Mouse (Mus musculus) thymus, postnatal 36 days (tissue): ENCODE results near the gene Nckap5.
"Not testable (repeated sequence)": the region's sequence is repeated elsewhere in the genome, so short reads cannot be mapped to it uniquely, and the experiment has no call there.

ENCODE experiments used
- DNase-seq, 2 experiments: peaks; one replicate each; pipeline ENCODE4 v3.0.0; 2022; ENCODE audit warnings: mixed read lengths in 2 of 2

Nckap5 gene

DNA sequence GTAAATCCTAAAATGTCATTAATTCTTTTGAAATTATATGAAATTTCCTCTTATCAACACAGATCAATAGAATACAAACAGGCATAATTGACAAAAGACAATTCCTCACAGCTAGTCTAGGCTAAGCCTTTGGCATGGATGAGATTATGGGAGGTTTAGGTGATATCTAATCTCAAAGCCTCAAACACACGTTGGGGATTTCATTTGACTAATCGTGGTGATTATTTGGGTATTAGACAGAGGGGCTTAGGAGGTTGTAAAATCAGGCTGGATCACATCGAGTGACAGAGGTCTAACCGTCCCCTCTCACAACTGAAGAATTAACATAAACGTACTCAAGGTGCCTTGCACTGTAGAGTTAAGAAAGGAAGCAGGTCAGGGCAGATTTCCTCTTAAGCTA lies 674.8 kb downstream of the Nckap5 start:
- no peak for DNase-seq

DNA sequence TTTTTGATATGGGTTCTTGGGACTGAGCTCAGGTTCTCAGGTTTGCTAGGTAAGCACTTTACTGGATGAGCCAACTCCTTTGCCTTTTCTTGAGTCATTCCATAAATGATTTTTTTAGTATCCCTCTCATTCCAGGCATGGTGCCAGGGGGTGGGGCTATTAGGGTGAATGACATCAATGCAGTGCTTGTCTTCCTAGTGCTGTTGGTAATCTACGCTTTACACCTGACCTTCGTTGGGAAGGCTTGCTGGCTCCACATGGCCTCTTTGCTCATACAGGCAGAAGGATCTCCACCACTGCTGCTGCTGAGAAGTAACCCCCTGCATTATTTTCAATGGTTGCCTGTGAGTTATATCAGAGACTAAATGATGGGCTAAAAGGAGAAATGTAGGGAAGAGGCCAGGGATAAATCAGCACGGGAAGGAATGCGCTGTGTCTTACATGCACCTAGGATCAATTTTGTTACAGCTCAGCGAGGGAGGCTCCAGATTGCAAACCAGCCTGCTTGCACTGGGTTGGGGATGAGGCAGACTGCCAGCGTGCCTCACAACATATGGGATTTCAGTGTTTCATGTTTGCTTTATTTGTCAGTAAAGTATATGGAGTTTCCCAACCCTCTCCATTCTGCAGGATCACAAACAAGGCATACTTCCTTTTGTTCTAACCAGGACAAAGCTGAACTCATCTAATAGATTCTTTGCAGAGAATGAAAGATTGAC lies 676.9 kb downstream of the Nckap5 start:
- no peak for DNase-seq

DNA sequence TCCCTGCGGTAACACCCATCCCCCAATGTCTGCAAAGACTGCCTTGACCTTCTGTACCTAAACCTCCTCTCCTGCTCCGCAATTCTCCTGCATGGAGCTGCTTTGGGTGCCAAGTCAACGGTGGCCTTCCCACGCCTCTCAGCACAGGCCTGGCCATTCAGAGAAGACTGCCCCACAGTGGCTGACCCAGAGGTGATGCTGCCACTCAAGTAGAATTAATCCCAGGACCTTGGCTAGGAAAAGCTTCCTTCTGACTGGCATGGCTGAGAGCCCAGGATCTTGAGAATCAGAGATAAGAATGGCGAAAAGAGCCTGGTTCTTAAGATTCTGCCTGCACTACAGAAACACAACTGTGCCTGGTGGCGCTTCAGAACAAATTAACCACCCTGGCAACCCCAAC lies 678.4 kb downstream of the Nckap5 start:
- DNase-seq, result no peak

DNA sequence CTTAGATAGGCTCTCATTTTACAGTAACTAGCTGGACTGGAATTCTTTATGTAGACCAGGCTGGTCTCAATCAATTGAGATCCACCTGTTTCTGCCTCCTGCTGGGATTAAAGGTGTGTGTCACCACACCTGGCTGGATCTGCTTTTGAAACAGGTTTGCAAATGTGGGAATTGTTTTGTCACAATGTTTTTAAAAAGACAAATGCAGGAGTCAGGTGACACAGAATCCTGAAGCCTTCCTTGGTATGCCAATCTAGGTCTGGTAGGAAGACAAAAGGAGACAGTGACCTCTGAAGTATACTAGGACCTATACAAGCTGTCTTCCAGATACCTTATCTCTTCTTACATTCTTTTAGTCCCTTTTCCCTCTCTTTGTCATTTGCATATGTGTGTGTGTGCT lies 680.6 kb downstream of the Nckap5 start:
- DNase-seq, result no peak

DNA sequence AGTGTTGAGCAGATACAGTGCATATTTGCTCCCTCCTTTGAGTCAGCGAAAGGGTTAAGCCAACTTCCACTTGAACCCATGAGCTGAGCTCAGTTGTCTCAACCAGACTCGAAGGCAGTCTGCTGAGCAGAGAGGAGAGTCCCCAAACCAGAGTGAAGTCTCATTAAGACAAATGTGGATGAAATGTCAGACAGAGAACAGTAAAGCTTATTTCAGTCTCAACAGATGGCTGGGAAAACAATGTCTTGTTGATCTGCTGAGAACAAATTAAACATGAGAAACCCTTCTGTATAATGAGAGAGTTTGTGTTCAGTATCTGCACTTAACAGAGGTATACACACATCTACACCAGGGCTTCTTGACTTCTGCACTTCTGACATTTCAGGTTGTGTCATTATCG lies 694.9 kb downstream of the Nckap5 start:
- no peak for DNase-seq

DNA sequence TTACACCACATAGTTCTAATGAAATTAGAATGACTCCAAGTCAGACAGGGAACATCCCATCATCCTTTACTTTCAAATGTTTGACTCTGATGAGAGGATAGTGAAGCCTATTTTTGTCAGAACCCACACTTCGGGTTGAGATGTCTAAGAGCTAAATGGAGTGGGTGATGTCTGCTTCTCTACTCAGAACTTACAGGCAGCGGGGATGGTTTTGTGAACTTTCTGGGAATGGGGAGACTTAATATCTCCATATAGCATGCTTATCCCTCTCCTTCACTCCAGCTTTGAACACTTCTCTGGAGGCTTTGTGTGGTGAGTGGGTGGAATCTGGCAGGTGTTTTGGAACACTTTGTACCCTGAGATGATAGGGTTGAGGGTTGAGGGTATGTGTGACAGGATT lies 698.3 kb downstream of the Nckap5 start:
- DNase-seq, result no peak

DNA sequence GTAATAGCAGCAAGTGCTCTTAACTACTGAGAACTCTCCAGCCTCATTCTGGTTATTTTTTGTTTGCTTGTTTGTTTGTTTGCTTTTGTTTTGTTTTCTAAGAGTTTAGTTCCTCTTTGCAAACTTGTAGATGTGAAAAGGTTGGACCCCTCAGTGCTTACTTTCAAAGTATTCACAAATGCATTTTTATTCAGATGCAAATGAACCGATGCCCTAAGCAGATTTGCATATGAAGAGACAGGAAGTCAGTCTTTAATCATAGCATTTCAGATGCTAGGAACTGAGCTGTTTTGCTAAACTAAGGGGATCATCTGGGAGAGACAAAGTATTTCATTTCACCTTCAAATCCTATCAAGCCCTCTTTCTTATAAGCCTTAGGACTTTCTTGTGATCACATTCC lies 701.5 kb downstream of the Nckap5 start:
- no peak for DNase-seq

DNA sequence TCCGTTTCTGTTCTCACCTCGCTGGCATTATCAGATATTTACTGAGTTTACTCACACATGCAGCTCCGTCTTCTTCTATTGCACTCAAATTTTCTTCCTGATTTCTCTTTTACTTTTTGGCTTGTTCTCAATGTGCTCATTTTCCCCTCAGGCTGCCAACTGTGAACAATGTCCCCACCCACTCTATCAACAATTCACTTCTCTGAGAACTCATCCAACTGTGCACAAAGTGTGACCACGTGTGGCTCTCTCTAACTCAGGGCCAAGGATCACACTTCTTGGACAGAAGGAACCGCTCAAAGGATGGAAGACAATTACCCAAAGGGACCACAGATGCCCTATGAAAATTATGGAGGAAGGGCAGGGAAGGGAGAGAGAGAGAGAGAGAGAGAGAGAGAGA lies 707.5 kb downstream of the Nckap5 start:
- no peak for DNase-seq

DNA sequence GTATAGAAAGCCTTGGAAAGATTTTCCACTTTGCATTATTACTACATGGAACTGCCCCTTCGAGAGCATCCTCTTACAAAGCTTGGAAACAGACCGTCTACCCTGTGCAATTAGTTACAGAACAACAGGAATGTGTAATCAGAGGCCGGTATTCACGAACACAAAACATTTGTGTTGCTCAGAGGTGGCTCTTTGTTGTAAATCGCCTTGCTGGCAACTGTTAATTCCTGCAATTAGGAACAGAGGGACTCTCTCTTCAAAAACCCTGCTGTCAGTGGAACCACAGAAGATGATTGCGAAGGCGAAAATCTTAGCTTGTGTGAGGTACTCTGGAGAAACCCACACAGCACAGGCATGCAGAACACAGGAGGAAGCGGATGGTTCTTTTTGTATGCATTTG lies 710.1 kb downstream of the Nckap5 start:
- no peak for DNase-seq

DNA sequence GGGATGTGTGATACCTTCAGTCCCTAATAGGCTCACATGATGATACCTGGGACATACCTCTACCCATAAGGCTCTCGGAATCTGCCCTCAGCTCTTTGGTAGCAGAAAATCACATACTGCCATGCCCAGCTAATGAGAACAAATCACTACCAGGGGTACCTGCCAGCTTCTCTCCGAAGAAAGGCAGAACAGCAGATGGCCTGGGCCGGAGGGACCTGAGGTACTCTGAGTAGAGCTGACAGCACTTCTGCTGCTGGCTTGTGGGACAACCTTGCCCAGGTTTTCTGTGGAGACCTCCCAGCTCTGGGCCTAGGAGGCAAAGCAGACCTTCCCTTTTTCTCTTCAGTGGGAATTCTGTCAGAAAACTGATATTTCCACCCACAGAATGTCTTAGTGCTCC lies 714.6 kb downstream of the Nckap5 start:
- DNase-seq, result no peak

DNA sequence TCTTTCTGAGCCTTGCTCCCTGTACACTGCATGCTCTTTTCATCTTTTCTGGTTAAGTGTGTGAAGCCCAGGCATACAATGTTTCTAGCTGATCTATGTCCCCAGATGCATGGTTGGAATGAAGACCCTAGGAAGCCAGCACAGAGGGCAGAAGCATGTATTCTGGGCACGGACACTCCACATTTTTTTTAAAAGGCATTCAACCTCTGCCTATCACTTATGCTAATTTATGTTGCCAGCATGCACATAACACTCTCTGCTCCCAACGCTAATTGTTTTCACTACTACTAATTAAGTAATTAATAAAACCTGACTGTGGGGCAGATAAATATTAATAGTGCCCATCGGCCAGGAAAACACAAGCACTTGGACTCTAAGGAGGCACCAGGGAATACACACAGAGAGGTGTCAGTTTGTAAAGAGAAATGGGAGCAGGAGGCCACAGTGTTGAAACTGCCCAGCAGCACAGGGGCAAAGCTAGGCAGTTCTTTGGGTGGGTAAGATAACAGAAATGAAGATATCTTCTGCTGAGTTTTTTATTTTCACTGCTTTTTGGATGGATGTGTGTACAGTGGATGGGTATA lies 724.8 kb downstream of the Nckap5 start:
- DNase-seq, result no peak

DNA sequence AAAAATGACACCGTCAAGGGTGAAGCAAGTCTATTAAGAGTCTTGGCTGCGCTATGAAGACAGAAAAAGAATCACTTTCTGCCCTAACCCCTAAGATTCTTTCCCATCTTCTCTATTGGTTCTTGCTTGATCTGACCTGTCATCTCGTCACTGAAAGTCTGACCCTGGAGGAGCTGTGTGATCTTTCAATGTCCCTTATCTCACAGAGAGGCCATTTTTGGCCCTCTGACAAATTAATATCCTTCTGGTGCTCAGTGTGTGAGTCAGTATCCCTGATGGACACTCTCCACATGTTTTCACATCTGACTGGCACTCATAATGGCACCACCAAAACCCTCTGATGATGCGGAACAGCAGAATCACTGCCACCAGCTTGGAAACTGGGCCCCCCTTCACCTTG lies 736.3 kb downstream of the Nckap5 start:
- DNase-seq, result no peak

DNA sequence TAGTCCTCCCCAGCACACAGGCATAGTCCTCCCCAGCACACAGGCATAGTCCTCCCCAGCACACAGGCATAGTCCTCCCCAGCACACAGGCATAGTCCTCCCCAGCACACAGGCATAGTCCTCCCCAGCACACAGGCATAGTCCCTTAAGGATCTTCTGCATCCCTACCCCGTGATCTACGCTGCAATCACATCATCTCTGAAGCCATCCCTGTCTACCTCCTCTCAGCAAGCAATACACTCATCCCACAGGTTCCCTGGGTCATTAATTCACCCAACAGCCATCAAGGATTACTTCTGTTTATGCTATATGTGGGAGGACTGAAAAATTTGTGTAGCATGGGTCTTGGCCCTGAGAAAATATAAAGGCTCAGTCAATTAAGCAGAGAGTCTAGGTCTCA lies 738.6 kb downstream of the Nckap5 start:
- not testable (repeated sequence) for DNase-seq

DNA sequence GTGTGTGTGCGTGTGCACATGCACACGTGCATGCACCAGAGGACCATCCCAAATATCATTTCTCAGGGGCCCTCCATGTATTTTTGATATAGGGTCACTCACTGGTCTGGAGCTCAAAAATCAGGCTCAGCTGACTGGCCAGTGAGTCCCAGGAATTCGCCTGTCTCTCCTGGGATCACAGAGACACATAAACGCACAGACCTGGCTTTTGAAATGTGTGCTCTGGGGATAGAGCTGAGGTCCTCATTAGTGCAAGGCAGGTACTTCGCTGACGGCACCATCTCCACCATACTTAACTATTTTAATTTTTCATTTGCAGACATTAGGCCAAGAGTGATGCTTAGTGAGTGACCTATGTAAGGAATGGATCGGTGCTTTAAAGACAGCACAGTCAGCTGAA lies 743.4 kb downstream of the Nckap5 start:
- DNase-seq, result no peak

DNA sequence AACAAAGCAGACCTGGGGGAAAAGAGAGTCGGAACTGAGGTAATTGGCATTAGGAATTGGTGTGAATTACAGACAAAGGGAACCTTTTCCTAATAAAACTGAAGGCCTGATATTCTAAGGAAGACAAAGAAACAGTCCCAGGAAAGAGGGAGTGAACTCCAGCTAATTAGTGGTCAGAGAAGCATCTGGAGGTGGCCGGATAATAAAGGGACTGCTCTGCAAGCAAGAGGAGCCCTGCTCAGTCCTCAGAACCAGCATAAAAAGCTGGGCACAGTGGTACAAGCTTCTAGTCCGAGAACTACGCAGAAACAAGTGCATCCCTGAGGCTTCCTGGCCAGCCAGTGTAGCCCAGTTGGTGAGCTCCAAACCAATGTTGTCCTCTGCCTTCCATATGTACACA lies 754.3 kb downstream of the Nckap5 start:
- DNase-seq, result no peak

DNA sequence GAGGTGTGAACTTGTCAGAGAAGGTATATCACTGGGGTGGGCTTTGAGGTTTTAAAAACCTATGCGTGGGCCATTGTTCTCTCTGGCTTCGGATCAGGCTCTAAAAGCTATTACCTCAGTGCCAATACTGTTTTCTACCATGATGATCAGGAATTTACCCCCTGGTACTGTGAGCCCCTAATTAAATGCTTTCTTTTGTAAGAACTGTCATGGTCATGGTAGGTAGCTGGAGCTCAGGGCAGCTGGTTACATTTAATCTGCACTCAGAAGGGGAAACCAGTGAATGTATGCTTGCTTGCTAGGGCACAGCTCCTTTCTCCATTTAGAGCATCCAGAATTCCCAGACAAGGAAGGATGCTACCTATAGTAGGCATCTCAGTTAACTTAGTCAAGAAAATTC lies 759.7 kb downstream of the Nckap5 start:
- DNase-seq, result no peak

DNA sequence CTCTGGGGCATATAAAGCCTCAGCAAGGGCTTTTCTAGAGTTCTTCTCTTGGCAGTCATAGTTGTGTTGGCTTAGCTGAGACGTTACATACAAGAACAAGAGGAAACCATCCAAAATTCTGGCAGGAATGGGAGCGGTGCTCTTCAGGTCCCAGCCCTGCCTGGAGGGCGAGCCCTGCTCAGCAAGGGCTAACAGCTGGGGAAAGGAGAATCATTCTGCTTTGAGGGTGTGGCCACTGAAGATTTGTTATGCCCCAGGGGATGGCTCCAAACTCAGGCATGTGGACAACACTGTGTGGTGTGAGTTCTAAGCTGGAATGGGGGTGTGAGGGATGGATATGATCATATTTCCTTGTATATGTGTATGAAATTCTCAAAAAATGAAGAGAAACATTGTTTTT lies 779.1 kb downstream of the Nckap5 start:
- no peak for DNase-seq

DNA sequence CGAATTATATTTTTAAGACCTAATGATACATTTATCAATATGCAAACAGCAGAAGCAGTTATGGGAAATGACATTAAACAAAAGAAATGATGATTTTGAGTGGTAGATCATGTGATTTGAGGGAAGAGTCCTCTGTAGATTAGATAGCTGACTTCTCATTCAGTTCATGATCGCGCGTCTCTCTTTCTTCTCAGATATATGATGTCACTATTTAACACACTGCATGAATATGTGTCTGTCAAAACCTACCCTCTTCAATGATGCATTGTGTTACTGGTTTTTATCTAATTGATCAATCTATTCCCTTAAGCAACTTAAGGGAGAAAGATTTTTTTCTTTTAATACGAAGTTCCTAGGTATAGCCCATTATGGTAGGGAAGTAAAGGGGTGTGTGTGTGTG lies 787.7 kb downstream of the Nckap5 start:
- DNase-seq, result no peak

DNA sequence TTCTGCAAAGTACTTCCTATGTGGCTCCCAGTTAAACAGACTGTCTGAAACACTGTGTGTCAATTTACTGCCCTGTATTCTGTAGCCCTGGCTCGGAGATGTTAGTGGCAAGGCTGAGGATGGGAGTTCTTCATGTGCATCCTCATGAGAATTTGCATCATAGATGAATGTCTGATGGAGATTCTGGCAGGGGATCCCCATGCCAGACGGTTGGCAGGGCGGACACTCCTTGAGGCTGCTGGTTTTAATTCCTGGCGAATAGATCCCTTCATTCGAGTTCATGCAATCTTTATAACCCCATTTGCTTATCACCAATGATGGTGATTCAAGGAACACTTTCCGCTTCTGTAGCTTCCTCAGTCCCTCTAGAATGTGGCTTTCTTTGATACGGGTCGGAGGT lies 803.1 kb downstream of the Nckap5 start:
- no peak for DNase-seq

DNA sequence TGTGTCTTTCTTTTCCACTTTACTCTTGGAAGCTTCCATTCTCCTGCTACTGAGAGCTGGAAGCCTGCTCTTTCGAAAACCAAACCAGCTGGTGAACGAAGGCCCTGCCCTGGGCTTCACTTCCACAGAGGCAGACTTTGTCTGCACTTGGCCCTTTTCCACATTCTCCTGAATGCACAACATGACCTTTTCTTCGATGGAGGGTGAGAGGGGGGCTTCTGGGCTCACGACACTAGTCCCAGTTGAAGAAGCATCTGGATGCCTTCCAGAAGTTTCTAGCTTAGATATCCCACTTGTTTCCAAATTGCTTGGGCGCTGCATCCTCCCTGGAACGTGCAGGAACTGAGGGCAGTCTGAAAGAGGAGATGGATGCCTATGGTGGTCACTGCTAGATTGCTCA lies 806.1 kb downstream of the Nckap5 start:
- no peak for DNase-seq

DNA sequence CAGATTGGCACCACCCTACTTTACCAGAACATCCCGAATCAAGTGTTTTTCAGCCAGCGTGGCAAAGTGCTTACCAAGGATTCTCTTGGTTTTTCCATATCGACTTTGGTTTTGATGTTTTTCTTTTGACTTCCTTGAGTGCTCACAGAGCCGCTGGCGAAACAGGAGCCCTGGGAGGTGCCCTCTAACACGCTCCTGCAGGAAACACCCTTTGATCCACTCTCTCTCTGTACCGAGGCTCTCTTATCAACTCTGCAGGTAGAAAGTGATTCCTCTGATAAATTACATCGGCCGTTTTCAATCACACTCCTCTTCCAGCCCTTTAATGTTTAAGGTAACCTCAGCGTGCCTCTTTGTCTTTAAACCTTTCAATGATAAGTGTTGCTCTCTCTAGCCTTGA lies 807.6 kb downstream of the Nckap5 start:
- no peak for DNase-seq

DNA sequence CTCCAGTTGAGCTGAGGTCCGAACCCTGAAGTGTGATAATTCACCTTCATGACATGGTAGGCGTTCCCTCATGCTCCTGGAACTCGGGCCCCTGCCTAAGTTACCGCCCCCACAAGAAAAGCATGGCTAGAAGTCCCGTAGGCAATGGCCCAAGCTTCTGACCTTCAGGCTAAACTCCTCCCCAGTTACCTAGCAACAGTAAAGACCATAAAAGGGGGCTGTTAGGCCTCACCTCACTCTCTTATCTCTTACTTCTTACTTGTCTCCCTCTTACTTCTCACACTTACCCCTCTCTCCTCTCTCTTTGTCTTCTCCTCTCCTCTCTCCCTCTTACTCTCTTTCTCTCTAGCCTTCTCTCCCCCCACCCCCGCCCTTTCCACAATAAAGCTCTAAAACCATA lies 811.9 kb downstream of the Nckap5 start:
- not testable (repeated sequence) for DNase-seq

DNA sequence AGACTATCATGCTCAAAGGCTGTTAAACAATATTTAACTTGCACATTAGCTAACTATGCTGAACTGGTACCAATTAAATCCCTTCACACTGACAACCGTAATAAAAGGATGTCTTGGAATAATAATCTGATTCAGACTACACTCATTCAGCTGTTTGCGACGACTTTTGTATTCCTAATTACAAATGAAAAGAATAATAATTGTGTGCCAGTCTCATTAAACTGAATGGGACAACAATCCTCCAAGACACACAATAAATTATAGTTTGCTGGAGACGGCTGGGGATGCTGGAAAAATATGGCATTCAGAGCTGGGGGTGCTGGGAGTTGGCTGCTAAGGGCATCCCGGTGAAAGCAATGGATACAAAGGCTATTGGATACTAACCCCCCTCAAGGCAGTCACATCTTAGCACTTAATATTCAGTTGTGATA lies 818.9 kb downstream of the Nckap5 start:
- no peak for DNase-seq

DNA sequence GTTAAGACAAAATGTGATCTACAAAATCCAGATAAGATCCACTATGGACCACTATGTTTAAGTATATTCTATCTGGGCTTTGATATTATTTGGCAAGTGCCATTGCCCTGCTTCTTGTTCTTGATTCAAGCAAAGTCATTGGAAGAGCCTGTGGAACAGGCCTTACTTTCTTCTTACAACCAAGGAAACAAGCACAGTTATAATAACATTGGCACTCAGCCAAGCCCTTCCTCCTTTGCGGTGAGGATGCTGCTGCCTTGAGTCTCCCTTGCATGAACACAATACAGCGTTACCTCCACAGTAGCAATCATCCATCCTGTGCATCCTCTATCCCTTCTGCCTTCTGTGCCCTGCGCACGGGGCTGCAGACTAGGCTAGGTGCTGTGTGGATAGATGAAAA lies 823.0 kb downstream of the Nckap5 start:
- no peak for DNase-seq

DNA sequence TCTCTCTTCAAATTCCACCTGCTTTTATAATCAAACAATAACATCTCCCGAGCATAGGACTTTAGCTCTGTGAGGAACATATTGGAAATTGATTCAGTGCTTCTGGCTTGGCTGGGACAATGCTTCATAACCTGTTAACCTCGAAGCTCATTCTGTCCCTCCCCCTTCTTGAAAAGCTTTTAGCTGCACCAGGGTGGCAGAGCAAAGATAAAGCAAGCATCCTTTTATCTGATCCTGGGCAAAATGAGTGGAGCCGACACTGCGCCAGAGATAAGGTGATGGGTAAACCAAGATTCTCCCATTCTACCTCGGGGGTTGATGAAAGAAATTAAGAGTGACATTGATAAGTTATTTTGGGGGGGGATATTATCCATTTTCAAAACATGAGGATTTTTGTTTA lies 824.9 kb downstream of the Nckap5 start:
- DNase-seq, result no peak
